Mouse (Mus musculus): ENCODE measurements around the gene Enpp6. TPM values are rescaled to one million over a fixed set of nuclear protein-coding genes. Genes with fewer than 3 reads are reported as not detected.

The Enpp6 gene
- total RNA-seq, 2 experiments from 2014 or later: 0.70 to 1.0 TPM

- no peak for DNase-seq (ENCODE audit: low spot score in 2 of 2)
Measured at GRCm38 (mm10) chr8:47058971-47059370, 72.3 kb downstream of the Enpp6 start.

GRCm38 (mm10) chr8:47061105-47061720 is 74.5 kb downstream of the Enpp6 start:
- no peak for DNase-seq (ENCODE audit: low spot score in 2 of 2)

GRCm38 (mm10) chr8:47067121-47067520 is 80.4 kb downstream of the Enpp6 start:
- DNase-seq (ENCODE audit: low spot score in 2 of 2): no peak

- DNase-seq (ENCODE audit: low spot score in 2 of 2): no peak
Measured at GRCm38 (mm10) chr8:47069634-47070033, 82.9 kb downstream of the Enpp6 start.

GRCm38 (mm10) chr8:47072001-47072400 is 85.3 kb downstream of the Enpp6 start:
- DNase-seq (ENCODE audit: low spot score in 2 of 2): no peak

GRCm38 (mm10) chr8:47075941-47076555 is 89.4 kb downstream of the Enpp6 start:
- no peak for DNase-seq (ENCODE audit: low spot score in 2 of 2)

GRCm38 (mm10) chr8:47080037-47080436 is 93.3 kb downstream of the Enpp6 start:
- DNase-seq (ENCODE audit: low spot score in 2 of 2): no peak

GRCm38 (mm10) chr8:47082201-47083027 is 95.7 kb downstream of the Enpp6 start:
- DNase-seq (ENCODE audit: low spot score in 2 of 2): no peak

- no peak for DNase-seq (ENCODE audit: low spot score in 2 of 2)
Measured at GRCm38 (mm10) chr8:47090021-47090420, 103.3 kb downstream of the Enpp6 start.

- DNase-seq (ENCODE audit: low spot score in 2 of 2): no peak
Measured at GRCm38 (mm10) chr8:47105617-47106016, 118.9 kb downstream of the Enpp6 start.

- DNase-seq (ENCODE audit: low spot score in 2 of 2): no peak
Measured at GRCm38 (mm10) chr8:47114133-47114796, 127.6 kb downstream of the Enpp6 start.

- DNase-seq (ENCODE audit: low spot score in 2 of 2): no peak
Measured at GRCm38 (mm10) chr8:47117336-47117735, 130.6 kb downstream of the Enpp6 start.

GRCm38 (mm10) chr8:47119895-47120294 is 133.2 kb downstream of the Enpp6 start:
- DNase-seq (ENCODE audit: low spot score in 2 of 2): no peak

GRCm38 (mm10) chr8:47128859-47129258 is 142.2 kb downstream of the Enpp6 start:
- DNase-seq (ENCODE audit: low spot score in 2 of 2): no peak

GRCm38 (mm10) chr8:47133381-47133780 is 146.7 kb downstream of the Enpp6 start:
- no peak for DNase-seq (ENCODE audit: low spot score in 2 of 2)

GRCm38 (mm10) chr8:47134736-47135135 is 148.0 kb downstream of the Enpp6 start:
- no peak for DNase-seq (ENCODE audit: low spot score in 2 of 2)

GRCm38 (mm10) chr8:47135586-47135985 is 148.9 kb downstream of the Enpp6 start:
- DNase-seq (ENCODE audit: low spot score in 2 of 2): no peak

- DNase-seq (ENCODE audit: low spot score in 2 of 2): no peak
Measured at GRCm38 (mm10) chr8:47136047-47136446, 149.4 kb downstream of the Enpp6 start.

- DNase-seq (ENCODE audit: low spot score in 2 of 2): no peak
Measured at GRCm38 (mm10) chr8:47145258-47145657, 158.6 kb downstream of the Enpp6 start.

All from adrenal gland, adult 18-20 months (tissue).